Mouse (Mus musculus): ENCODE measurements around the gene Tshr. TPM values are rescaled to one million over a fixed set of nuclear protein-coding genes. Genes with fewer than 3 reads are reported as not detected.

Gene Tshr
- polyA plus RNA-seq, 1 experiment from 2014 or later: 0.43 TPM

DNA sequence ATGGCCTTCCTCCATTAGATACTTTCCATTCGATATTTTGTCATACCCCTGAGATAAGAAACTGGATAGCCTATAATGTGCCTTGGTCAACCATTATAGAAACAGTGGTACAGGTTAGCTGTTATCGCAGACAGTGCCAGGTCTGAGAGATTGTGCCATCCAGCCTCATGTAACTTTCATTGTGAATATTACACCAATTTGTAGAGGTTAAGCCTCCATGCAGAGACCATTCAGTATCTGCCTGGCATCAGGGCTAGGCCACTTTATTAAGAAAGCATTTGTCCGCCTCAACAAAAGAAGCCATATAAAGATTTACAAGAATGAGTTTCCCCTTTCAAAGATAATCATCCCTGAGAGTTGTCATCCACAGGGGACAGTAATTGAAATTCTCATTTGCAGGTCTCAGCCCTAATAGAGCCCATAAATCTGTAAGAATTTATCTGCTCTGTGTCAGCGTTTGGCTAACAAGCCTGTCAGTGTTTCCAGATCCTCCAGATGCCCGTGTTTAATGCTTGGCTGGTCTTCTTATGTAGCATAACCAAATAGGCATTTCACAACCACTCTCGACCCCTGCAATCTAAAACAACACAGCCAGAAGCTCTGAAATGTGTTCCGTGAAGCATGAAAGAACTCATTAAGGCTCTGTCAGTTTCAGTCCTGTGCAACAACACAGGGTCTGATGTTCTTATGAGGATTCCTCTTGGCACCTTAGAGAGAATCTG, 28.3 kb downstream of the Tshr start:
- Histone ChIP-seq H3K4me2 (no peak overlapping the region), H3K9me3 (replicated peaks; ENCODE audit: control insufficient read depth, low read length) (no peaks in the 10 kb centered on the region), H3K36me3 (ENCODE audit: control insufficient read depth, insufficient read depth, low read length) (no peaks in the 10 kb centered on the region), H3K27me3 (ENCODE audit: control insufficient read depth, insufficient read depth, low read length) (no peaks in the 10 kb centered on the region), H3K4me3 (ENCODE audit: low read depth, low read length) (no peak overlapping the region), H3K9ac (ENCODE audit: low read depth, low read length) (no peak overlapping the region), H3K27ac (ENCODE audit: low read depth, low read length) (no peak overlapping the region), H3K4me1 (ENCODE audit: control insufficient read depth, insufficient read depth, low read length) (no peaks in the 10 kb centered on the region)
- whole genome bisulfite sequencing (ENCODE audit: insufficient replicate concordance): 66% methylated on average over 7 of the region's 7 CpGs
- no peak for ATAC-seq (replicated peaks; ENCODE audit: insufficient number of reproducible peaks, low FRiP score, low TSS enrichment)

- Histone ChIP-seq H3K4me3 (ENCODE audit: low read depth, low read length) (no peak overlapping the region), H3K9me3 (replicated peaks; ENCODE audit: control insufficient read depth, low read length) (no peaks in the 10 kb centered on the region), H3K4me2 (no peak overlapping the region), H3K27me3 (ENCODE audit: control insufficient read depth, insufficient read depth, low read length) (no peaks in the 10 kb centered on the region), H3K27ac (ENCODE audit: low read depth, low read length) (no peak overlapping the region), H3K9ac (ENCODE audit: low read depth, low read length) (no peak overlapping the region), H3K4me1 (ENCODE audit: control insufficient read depth, insufficient read depth, low read length) (no peaks in the 10 kb centered on the region), H3K36me3 (ENCODE audit: control insufficient read depth, insufficient read depth, low read length) (no peaks in the 10 kb centered on the region)
- 70% methylated on average over 6 of the region's 6 CpGs for WGBS (ENCODE audit: insufficient replicate concordance)
- no peak for ATAC-seq (replicated peaks; ENCODE audit: insufficient number of reproducible peaks, low FRiP score, low TSS enrichment)
These were observed 30.7 kb downstream of the Tshr start for GRCm38 (mm10) chr12:91415112-91415511.

DNA sequence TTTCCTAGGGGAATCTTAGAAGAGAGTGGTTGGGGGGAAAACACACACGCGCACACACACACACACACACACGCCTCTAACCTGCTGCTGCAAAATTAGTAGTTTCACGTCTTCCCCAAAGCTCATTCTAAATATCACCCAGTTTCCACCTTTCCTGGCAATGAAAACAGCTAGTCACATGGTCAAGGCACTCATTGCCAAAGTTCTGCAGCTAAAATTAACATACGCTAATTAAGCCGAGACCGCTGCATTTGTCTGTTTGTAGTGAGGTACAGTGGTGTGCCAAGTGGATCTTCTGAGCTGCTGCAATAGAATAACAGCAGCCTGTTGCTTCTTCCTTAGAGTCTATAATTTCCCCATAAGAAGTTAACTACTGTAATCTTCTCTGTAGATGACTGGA, 32.5 kb downstream of the Tshr start:
- Histone ChIP-seq H3K27me3 (ENCODE audit: control insufficient read depth, insufficient read depth, low read length) (no peaks in the 10 kb centered on the region), H3K4me3 (ENCODE audit: low read depth, low read length) (no peak overlapping the region), H3K4me1 (ENCODE audit: control insufficient read depth, insufficient read depth, low read length) (no peaks in the 10 kb centered on the region), H3K9ac (ENCODE audit: low read depth, low read length) (no peak overlapping the region), H3K27ac (ENCODE audit: low read depth, low read length) (no peak overlapping the region), H3K9me3 (replicated peaks; ENCODE audit: control insufficient read depth, low read length) (no peaks in the 10 kb centered on the region), H3K36me3 (ENCODE audit: control insufficient read depth, insufficient read depth, low read length) (no peaks in the 10 kb centered on the region), H3K4me2 (no peak overlapping the region)
- ATAC-seq (replicated peaks; ENCODE audit: insufficient number of reproducible peaks, low FRiP score, low TSS enrichment): no peak
- WGBS (ENCODE audit: insufficient replicate concordance): 89% methylated on average over 7 of the region's 7 CpGs

DNA sequence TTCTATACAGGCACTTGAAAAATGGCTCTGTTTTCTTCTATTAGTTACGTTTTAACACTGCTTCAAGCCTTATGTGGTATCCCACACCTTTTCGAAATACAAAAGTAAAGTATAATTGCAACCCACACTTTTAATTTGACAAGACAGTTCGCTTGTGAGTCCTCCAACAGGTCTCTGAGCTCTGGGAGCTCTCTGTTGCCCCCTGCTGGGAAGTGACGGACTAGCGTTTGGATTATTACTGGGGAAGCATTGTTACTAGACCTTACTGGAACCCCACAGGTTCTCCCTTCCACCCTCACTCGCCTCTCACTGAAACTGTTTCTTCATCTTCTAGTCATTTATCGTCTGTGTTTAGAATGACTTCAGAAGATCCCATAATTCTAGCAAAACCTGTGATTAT, 34.4 kb downstream of the Tshr start:
- WGBS (ENCODE audit: insufficient replicate concordance): 44% methylated on average over 7 of the region's 7 CpGs

DNA sequence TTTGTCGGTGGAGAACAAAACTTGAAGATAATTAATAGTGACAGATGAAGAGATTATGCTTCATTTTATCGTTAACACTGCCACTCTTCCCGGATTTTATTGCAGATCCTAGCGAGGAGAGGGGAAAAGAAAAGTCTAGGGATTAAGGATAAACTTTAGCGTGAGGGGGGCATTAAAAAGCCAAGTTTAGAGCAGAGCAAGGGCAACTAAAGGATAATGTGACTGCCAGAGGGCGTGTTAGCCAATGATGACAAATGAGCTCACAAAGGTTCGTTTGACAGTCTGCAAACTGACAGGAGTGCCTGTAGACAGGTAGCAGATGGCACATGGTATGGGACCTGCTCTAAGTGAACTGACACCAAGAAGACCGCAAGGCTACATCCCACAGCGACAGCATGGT, 36.9 kb downstream of the Tshr start:
- H3K9me3 ChIP-seq (replicated peaks; ENCODE audit: control insufficient read depth, low read length): no peaks in the 10 kb centered on the region
- WGBS (ENCODE audit: insufficient replicate concordance): 41% methylated on average over 9 of the region's 9 CpGs
- ATAC-seq (replicated peaks; ENCODE audit: insufficient number of reproducible peaks, low FRiP score, low TSS enrichment): no peak
- no peaks in the 10 kb centered on the region for H3K4me1 ChIP-seq (ENCODE audit: control insufficient read depth, insufficient read depth, low read length)
- H3K4me3 ChIP-seq (ENCODE audit: low read depth, low read length): no peak overlapping the region
- H3K27me3 ChIP-seq (ENCODE audit: control insufficient read depth, insufficient read depth, low read length): no peaks in the 10 kb centered on the region
- H3K4me2 ChIP-seq: no peak overlapping the region
- no peak overlapping the region for H3K27ac ChIP-seq (ENCODE audit: low read depth, low read length)
- H3K9ac ChIP-seq (ENCODE audit: low read depth, low read length): no peak overlapping the region
- no peaks in the 10 kb centered on the region for H3K36me3 ChIP-seq (ENCODE audit: control insufficient read depth, insufficient read depth, low read length)

More for the DNA sequence above, 34.4 kb downstream of the Tshr start:
- H3K4me2 ChIP-seq: no peak overlapping the region
- H3K9me3 ChIP-seq (replicated peaks; ENCODE audit: control insufficient read depth, low read length): no peaks in the 10 kb centered on the region
- ATAC-seq (replicated peaks; ENCODE audit: insufficient number of reproducible peaks, low FRiP score, low TSS enrichment): no peak
- H3K4me3 ChIP-seq (ENCODE audit: low read depth, low read length): no peak overlapping the region
- H3K27me3 ChIP-seq (ENCODE audit: control insufficient read depth, insufficient read depth, low read length): no peaks in the 10 kb centered on the region
- no peak overlapping the region for H3K9ac ChIP-seq (ENCODE audit: low read depth, low read length)
- H3K4me1 ChIP-seq (ENCODE audit: control insufficient read depth, insufficient read depth, low read length): no peaks in the 10 kb centered on the region
- no peak overlapping the region for H3K27ac ChIP-seq (ENCODE audit: low read depth, low read length)
- no peaks in the 10 kb centered on the region for H3K36me3 ChIP-seq (ENCODE audit: control insufficient read depth, insufficient read depth, low read length)

DNA sequence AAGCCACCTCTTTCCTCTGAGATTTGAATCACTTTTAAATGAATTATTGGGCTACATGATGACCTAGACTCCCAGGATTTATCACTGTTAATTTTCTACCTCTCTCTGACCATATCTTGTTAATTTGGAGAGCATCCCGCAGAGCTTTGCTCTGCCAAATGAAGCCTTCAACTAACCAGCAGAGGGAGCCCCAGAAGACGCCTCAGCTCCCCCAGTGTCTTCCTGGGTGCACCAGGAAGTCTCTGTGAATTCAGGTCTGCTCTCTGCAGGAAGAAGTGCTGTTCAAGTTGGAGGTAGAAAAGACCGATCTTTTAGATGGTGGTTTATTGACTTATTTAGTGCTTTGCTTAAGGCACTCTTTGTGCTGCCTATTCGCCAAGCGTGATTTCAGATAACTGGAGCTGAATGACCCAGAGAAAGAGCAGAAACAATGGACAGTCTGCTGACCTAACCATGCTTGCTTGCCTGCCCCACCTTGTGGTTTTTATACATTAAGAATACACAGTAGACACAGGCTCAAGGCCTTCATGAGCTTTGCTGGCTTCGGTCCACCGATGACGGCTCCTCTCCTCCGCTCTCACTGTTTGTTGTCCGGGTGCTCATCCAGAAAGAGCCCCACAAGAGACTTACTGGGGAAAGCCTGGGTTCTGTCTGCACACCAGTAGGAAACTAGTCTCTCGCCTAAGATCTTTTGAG, 38.9 kb downstream of the Tshr start:
- Histone ChIP-seq H3K4me1 (ENCODE audit: control insufficient read depth, insufficient read depth, low read length) (no peaks in the 10 kb centered on the region), H3K4me3 (ENCODE audit: low read depth, low read length) (no peak overlapping the region), H3K27me3 (ENCODE audit: control insufficient read depth, insufficient read depth, low read length) (no peaks in the 10 kb centered on the region), H3K4me2 (no peak overlapping the region), H3K36me3 (ENCODE audit: control insufficient read depth, insufficient read depth, low read length) (no peaks in the 10 kb centered on the region), H3K27ac (ENCODE audit: low read depth, low read length) (no peak overlapping the region), H3K9me3 (replicated peaks; ENCODE audit: control insufficient read depth, low read length) (no peaks in the 10 kb centered on the region), H3K9ac (ENCODE audit: low read depth, low read length) (no peak overlapping the region)
- no peak for ATAC-seq (replicated peaks; ENCODE audit: insufficient number of reproducible peaks, low FRiP score, low TSS enrichment)
- WGBS (ENCODE audit: insufficient replicate concordance): 70% methylated on average over 11 of the region's 11 CpGs

DNA sequence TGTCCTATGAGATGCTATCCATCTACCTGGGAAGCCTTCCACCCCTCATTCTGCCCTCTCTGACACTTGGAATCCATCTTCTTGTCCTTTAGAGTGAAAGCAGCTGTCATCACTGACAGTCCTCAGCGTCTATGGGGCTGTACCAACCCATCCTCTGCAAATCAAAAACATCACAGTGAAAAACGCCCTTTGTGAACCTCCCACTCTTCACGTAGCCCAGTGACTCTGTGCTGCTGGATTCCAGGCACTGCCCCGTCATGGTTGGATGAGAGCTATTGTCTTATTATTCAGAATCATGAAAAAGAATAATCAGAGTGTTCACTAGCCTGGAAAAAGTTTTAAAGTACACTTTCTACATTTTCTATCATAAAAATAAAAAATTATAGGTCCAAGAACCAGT, 42.1 kb downstream of the Tshr start:
- H3K27ac ChIP-seq (ENCODE audit: low read depth, low read length): no peak overlapping the region
- H3K36me3 ChIP-seq (ENCODE audit: control insufficient read depth, insufficient read depth, low read length): no peaks in the 10 kb centered on the region
- H3K4me3 ChIP-seq (ENCODE audit: low read depth, low read length): no peak overlapping the region
- no peak overlapping the region for H3K4me2 ChIP-seq
- no peak overlapping the region for H3K9ac ChIP-seq (ENCODE audit: low read depth, low read length)
- no peaks in the 10 kb centered on the region for H3K27me3 ChIP-seq (ENCODE audit: control insufficient read depth, insufficient read depth, low read length)
- WGBS (ENCODE audit: insufficient replicate concordance): 49% methylated on average over 4 of the region's 4 CpGs
- H3K4me1 ChIP-seq (ENCODE audit: control insufficient read depth, insufficient read depth, low read length): no peaks in the 10 kb centered on the region
- no peaks in the 10 kb centered on the region for H3K9me3 ChIP-seq (replicated peaks; ENCODE audit: control insufficient read depth, low read length)
- no peak for ATAC-seq (replicated peaks; ENCODE audit: insufficient number of reproducible peaks, low FRiP score, low TSS enrichment)

DNA sequence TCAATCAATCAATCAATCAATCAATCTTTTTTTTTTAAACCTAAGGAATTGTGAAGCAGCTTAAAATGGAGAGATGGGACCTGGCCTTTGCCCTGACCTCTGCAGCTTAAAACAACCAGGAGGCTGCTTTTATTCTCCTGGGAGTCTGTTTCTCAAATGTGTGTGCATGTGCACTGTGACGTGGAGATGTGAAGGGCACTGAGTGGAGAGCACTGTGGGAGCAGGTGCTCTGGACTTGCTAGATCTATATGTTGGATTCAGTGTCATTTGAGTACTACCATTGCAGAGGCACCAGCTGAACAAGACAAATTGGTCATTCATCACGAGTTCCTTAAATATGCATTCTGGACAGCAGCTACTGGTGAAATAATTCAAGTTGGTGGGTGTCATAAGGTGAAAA, 42.8 kb downstream of the Tshr start:
- no peak overlapping the region for H3K27ac ChIP-seq (ENCODE audit: low read depth, low read length)
- H3K4me1 ChIP-seq (ENCODE audit: control insufficient read depth, insufficient read depth, low read length): no peaks in the 10 kb centered on the region
- no peak overlapping the region for H3K4me3 ChIP-seq (ENCODE audit: low read depth, low read length)
- 67% methylated on average over 2 of the region's 2 CpGs for WGBS (ENCODE audit: insufficient replicate concordance)
- no peak for ATAC-seq (replicated peaks; ENCODE audit: insufficient number of reproducible peaks, low FRiP score, low TSS enrichment)
- H3K9me3 ChIP-seq (replicated peaks; ENCODE audit: control insufficient read depth, low read length): no peaks in the 10 kb centered on the region
- H3K36me3 ChIP-seq (ENCODE audit: control insufficient read depth, insufficient read depth, low read length): no peaks in the 10 kb centered on the region
- H3K27me3 ChIP-seq (ENCODE audit: control insufficient read depth, insufficient read depth, low read length): no peaks in the 10 kb centered on the region
- H3K9ac ChIP-seq (ENCODE audit: low read depth, low read length): no peak overlapping the region
- no peak overlapping the region for H3K4me2 ChIP-seq
